Mouse (Mus musculus) embryonic facial prominence, embryonic 10.5 days (tissue): ENCODE measurements around the gene Spon1. TPM values are rescaled to one million over a fixed set of nuclear protein-coding genes. Genes with fewer than 3 reads are reported as not detected.
A peak's percentile ranks its signal among the peaks of the same experiment; 100 is the strongest.

Experiments
- DNase-seq: peaks from one replicate; pipeline ENCODE4 v3.0.0-alpha.2; 2017; ENCODE audit warnings: low spot score
- H3K27ac ChIP-seq: fragments of 300-500 bp; sonication (generic); replicated peaks from 2 replicates; pipeline ENCODE4 v1.5.1; 2016; ENCODE audit warnings: mild to moderate bottlenecking
- H3K27me3 ChIP-seq: fragments of 300-500 bp; sonication (generic); replicated peaks from 2 replicates; pipeline ENCODE4 v1.6.1; 2016; ENCODE audit warnings: low read depth, mild to moderate bottlenecking; ENCODE audit not compliant: poor library complexity, severe bottlenecking
- H3K36me3 ChIP-seq: fragments of 300-500 bp; sonication (generic); replicated peaks from 2 replicates; pipeline ENCODE4 v1.6.1; 2016; ENCODE audit warnings: mild to moderate bottlenecking, moderate library complexity
- H3K4me1 ChIP-seq: fragments of 300-500 bp; sonication (generic); 2 replicates; pipeline ENCODE4 v1.6.1; 2016
- H3K4me3 ChIP-seq: fragments of 300-500 bp; sonication (generic); 2 replicates; pipeline ENCODE4 v1.5.1; 2016; ENCODE audit warnings: mild to moderate bottlenecking, moderate library complexity
- H3K9me3 ChIP-seq: fragments of 300-500 bp; sonication (generic); 2 replicates; pipeline ENCODE4 v1.6.1; 2016; ENCODE audit warnings: mild to moderate bottlenecking
- WGBS: fragments of 180-500 bp; shearing (Covaris S2); methylation state at CpG from one replicate; pipeline ENCODE4 v1.1.7; 2016; 5-methylcytosine and 5-hydroxymethylcytosine counted together
- polyA plus RNA-seq: library from polyadenylated mRNA; unstranded; fragments of >200 nt; fragmentation: Nextera tagmentation; extraction: Ambion mirVana; gene quantifications from 2 replicates; pipeline ENCODE4 v1.2.1, GENCODE M21; 2016

The Spon1 gene
- polyA plus RNA-seq, 1 experiment from 2014 or later = 22.3 TPM

- 0 out of 2 replicates have a peak, but pooled peaks cover 8% of the 10 kb centered on the region for H3K27me3 ChIP-seq
- H3K36me3 ChIP-seq = no peaks in the 10 kb centered on the region
Measured at GRCm38 (mm10) chr7:114005499-114005898, 239.7 kb downstream of the Spon1 start.

GRCm38 (mm10) chr7:114006456-114006855, 240.7 kb downstream of the Spon1 start:
- H3K4me1 ChIP-seq = peaks cover 14% of the 10 kb centered on the region
- H3K27ac ChIP-seq = no peak overlapping the region
- H3K36me3 ChIP-seq = no peaks in the 10 kb centered on the region
- H3K4me3 ChIP-seq = no peak overlapping the region
- no peaks in the 10 kb centered on the region for H3K9me3 ChIP-seq
- 0 out of 2 replicates have a peak, but pooled peaks cover 8% of the 10 kb centered on the region for H3K27me3 ChIP-seq
- no peak for DNase-seq
- WGBS = 88% methylated on average over 8 of the region's 8 CpGs

More at GRCm38 (mm10) chr7:114005499-114005898, 239.7 kb downstream of the Spon1 start:
- no peak for DNase-seq
- no peak overlapping the region for H3K27ac ChIP-seq
- no peaks in the 10 kb centered on the region for H3K9me3 ChIP-seq
- no peak overlapping the region for H3K4me3 ChIP-seq
- 84% methylated on average over 5 of the region's 5 CpGs for WGBS
- H3K4me1 ChIP-seq = peaks cover 14% of the 10 kb centered on the region

GRCm38 (mm10) chr7:114007565-114007964, 241.8 kb downstream of the Spon1 start:
- DNase-seq = peak; percentile 43
- Histone ChIP-seq H3K4me1 (peaks cover 14% of the 10 kb centered on the region), H3K4me3 (no peak overlapping the region), H3K27ac (no peak overlapping the region), H3K27me3 (0 out of 2 replicates have a peak, but pooled peaks cover 8% of the 10 kb centered on the region), H3K36me3 (no peaks in the 10 kb centered on the region), H3K9me3 (no peaks in the 10 kb centered on the region)
- 67% methylated on average over 5 of the region's 5 CpGs for WGBS

GRCm38 (mm10) chr7:114011726-114012443, 246.1 kb downstream of the Spon1 start:
- Histone ChIP-seq H3K4me1 (no peaks in the 10 kb centered on the region), H3K9me3 (no peaks in the 10 kb centered on the region), H3K27ac (no peak overlapping the region), H3K36me3 (no peaks in the 10 kb centered on the region), H3K4me3 (no peak overlapping the region), H3K27me3 (no peaks in the 10 kb centered on the region)
- WGBS = 70% methylated on average over 9 of the region's 9 CpGs
- no peak for DNase-seq

- H3K9me3 ChIP-seq = no peaks in the 10 kb centered on the region
- peaks cover 7% of the 10 kb centered on the region for H3K4me1 ChIP-seq
- no peaks in the 10 kb centered on the region for H3K36me3 ChIP-seq
- DNase-seq = no peak
- 85% methylated on average over 8 of the region's 8 CpGs for WGBS
- 0 out of 2 replicates have a peak, but pooled peaks cover 8% of the 10 kb centered on the region for H3K27me3 ChIP-seq
- H3K27ac ChIP-seq = no peak overlapping the region
- no peak overlapping the region for H3K4me3 ChIP-seq
Measured at GRCm38 (mm10) chr7:114016001-114016949, 250.5 kb downstream of the Spon1 start.

GRCm38 (mm10) chr7:114018861-114019260, 253.1 kb downstream of the Spon1 start:
- Histone ChIP-seq H3K4me3 (no peak overlapping the region), H3K27me3 (0 out of 2 replicates have a peak, but pooled peaks cover 8% of the 10 kb centered on the region), H3K27ac (no peak overlapping the region), H3K36me3 (no peaks in the 10 kb centered on the region), H3K9me3 (no peaks in the 10 kb centered on the region), H3K4me1 (peaks cover 20% of the 10 kb centered on the region)
- DNase-seq = no peak
- 82% methylated on average over 3 of the region's 3 CpGs for WGBS

GRCm38 (mm10) chr7:114020057-114020703, 254.4 kb downstream of the Spon1 start:
- 0 out of 2 replicates have a peak overlapping the region, but pooled peaks have one; percentile 61 for H3K27ac ChIP-seq
- 0 out of 2 replicates have a peak, but pooled peaks cover 8% of the 10 kb centered on the region for H3K27me3 ChIP-seq
- 12% methylated on average over 11 of the region's 11 CpGs for WGBS
- peak overlapping the region; percentile 55 for H3K4me3 ChIP-seq
- H3K9me3 ChIP-seq = no peaks in the 10 kb centered on the region
- H3K36me3 ChIP-seq = no peaks in the 10 kb centered on the region
- H3K4me1 ChIP-seq = peaks cover 20% of the 10 kb centered on the region
- DNase-seq = no peak

- Histone ChIP-seq H3K9me3 (no peaks in the 10 kb centered on the region), H3K27ac (0 out of 2 replicates have a peak overlapping the region, but pooled peaks have one; percentile 61)
Measured at GRCm38 (mm10) chr7:114020704-114021093, 254.9 kb downstream of the Spon1 start.

GRCm38 (mm10) chr7:114026923-114027322, 261.1 kb downstream of the Spon1 start:
- H3K27ac ChIP-seq = no peak overlapping the region
- no peaks in the 10 kb centered on the region for H3K9me3 ChIP-seq
- DNase-seq = no peak
- no peaks in the 10 kb centered on the region for H3K27me3 ChIP-seq
- 89% methylated on average over 8 of the region's 8 CpGs for WGBS
- H3K36me3 ChIP-seq = 0 out of 2 replicates have a peak, but pooled peaks cover 3% of the 10 kb centered on the region
- no peak overlapping the region for H3K4me3 ChIP-seq
- peaks cover 8% of the 10 kb centered on the region for H3K4me1 ChIP-seq

More at GRCm38 (mm10) chr7:114020704-114021093, 254.9 kb downstream of the Spon1 start:
- Histone ChIP-seq H3K4me1 (peaks cover 20% of the 10 kb centered on the region), H3K27me3 (0 out of 2 replicates have a peak, but pooled peaks cover 8% of the 10 kb centered on the region), H3K36me3 (no peaks in the 10 kb centered on the region), H3K4me3 (peak overlapping the region; percentile 55)
- DNase-seq = peak; percentile 79
- 5% methylated on average over 11 of the region's 11 CpGs for WGBS

GRCm38 (mm10) chr7:114027406-114027805, 261.6 kb downstream of the Spon1 start:
- peaks cover 6% of the 10 kb centered on the region; the same call in 1 of the 2 replicates for H3K4me1 ChIP-seq
- H3K9me3 ChIP-seq = no peaks in the 10 kb centered on the region
- 93% methylated on average over 3 of the region's 3 CpGs for WGBS
- no peaks in the 10 kb centered on the region for H3K27me3 ChIP-seq
- H3K27ac ChIP-seq = no peak overlapping the region
- no peak for DNase-seq
- 0 out of 2 replicates have a peak, but pooled peaks cover 3% of the 10 kb centered on the region for H3K36me3 ChIP-seq
- no peak overlapping the region for H3K4me3 ChIP-seq

GRCm38 (mm10) chr7:114028828-114029227, 263.0 kb downstream of the Spon1 start:
- Histone ChIP-seq H3K9me3 (no peaks in the 10 kb centered on the region), H3K27ac (no peak overlapping the region), H3K4me3 (no peak overlapping the region), H3K27me3 (no peaks in the 10 kb centered on the region), H3K36me3 (peaks cover 8% of the 10 kb centered on the region; the same call in 1 of the 2 replicates), H3K4me1 (no peaks in the 10 kb centered on the region)
- 94% methylated on average over 5 of the region's 5 CpGs for WGBS
- DNase-seq = no peak

- Histone ChIP-seq H3K4me1 (no peaks in the 10 kb centered on the region), H3K36me3 (peaks cover 8% of the 10 kb centered on the region; the same call in 1 of the 2 replicates), H3K27ac (no peak overlapping the region), H3K4me3 (no peak overlapping the region), H3K9me3 (no peaks in the 10 kb centered on the region), H3K27me3 (no peaks in the 10 kb centered on the region)
- no peak for DNase-seq
- 88% methylated on average over 6 of the region's 6 CpGs for WGBS
Measured at GRCm38 (mm10) chr7:114029596-114029995, 263.8 kb downstream of the Spon1 start.
